Mouse (Mus musculus): ENCODE data around the gene Loxl1. TPM values are rescaled to one million over a fixed set of nuclear protein-coding genes. Genes with fewer than 3 reads are reported as not detected.

The Loxl1 gene
- 10 to 100 TPM; 19.1 to 28.7 TPM for total RNA-seq (2021)
- long read RNA-seq, experiment 1, transcript Loxl1-201 (7 exons, 3,297 nt) = major isoform, 6 of 10 reads
- long read RNA-seq, experiment 1, partial matches to known transcripts = 0 of 10 reads
- long read RNA-seq, experiment 1, other reads (novel, unspliced or antisense) = 4 of 10 reads
- long read RNA-seq, experiment 2, transcript Loxl1-201 (7 exons, 3,297 nt) = major isoform, 18 of 22 reads
- long read RNA-seq, experiment 2, partial matches to known transcripts = 4 of 22 reads
- long read RNA-seq, experiment 2, other reads (novel, unspliced or antisense) = 0 of 22 reads

DNA sequence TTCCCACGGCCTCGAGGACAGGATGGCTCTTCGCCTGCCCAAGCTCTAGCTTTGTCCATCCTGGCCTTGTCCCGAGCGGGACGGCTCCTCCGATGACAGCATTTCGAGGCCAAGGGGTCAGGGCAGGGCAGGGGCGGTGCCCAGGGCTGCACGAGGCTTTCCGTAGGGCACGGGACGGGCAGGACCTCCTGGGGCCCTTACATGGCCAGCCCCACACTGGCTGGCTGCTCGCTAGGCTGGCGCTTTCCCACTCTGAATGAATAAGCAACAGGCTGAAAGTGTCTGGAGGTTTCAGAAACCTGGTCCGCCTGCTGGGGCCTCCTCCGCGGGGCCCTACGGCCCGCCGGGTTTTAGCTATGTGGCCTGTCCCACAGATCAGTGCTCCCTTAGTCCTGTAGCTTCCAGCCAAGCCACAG, at the start of gene Loxl1:
TSS of gene Loxl1 (minus strand) at position 243 of the 416 bp plus-strand sequence.
- DNase-seq = peak; percentile 77

DNA sequence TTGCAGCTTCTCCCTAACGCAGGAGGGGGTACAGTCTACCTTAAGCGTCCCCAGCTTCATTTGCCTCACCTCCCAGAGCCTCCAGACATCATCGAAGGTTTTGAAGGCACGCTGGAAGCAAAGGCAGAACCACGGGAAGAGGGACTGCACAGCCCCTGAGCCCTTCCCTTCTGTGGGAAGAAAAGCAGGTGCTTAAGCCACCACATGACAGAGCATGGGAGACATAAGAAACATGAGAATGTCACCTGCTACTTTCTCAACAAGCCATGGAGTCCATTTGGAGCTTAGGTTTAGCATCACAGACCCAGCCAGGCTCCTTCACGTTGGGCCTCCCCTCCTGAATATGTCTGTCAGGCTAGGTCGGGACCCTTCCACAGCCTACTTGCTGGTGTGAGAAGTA, 49.0 kb upstream of the Loxl1 start:
- no peak for DNase-seq

DNA sequence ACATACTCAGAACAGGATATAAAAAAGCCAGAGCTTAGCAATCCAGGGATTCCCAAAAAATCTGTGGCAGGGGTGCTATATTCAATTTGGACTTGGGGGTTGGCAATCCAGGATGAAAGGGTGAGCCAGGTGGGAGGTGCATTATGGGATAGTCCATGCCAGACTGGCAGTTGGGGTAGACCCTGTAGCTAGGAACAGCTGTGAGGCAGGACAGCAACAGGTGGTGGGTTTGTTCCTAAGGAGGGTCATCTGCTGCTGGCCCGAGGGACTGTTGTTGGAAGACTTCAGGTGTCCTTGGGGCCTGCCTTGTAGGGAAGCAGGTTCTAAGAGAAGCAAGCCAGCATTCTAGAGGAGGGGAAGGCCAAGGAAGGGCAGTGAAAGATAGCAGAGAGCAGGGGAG, 48.4 kb upstream of the Loxl1 start:
- no peak for DNase-seq

DNA sequence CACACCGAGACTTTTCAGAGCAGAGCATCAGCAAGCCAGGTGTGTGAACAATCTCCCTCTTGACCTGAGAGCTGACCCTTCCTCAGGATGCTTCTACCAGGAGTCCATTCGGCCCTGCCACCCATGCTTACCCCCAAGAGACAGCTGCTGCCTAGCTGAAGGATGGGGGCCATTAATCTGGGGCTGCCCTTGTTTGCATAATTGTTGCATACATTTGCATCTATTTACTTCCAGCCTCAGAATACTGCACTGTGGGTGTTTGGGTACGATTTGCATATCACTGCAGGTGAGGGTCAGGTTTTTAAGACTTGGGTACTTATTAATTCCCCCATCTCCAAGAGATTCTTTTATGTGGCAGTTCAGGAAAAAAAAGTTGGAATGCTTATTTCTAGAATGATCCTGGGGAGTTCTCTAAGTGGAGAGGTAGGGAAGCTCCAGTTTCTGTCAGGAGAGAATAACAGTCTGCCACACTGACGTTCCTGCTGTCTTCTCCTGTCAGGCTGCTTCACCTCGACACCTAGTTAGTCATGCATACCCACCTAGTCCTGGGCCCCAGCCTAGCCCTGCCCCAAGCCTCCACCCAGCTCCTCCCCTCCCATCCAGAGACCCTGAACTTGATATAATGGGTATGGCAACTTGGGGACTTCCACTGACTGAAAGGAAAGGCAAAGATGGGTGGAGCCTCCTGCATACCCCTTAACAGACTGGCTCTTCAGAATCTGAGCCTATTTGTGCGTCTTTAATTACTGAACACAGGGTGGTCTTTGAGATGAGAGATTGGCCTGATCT, 42.5 kb upstream of the Loxl1 start:
- DNase-seq = no peak

DNA sequence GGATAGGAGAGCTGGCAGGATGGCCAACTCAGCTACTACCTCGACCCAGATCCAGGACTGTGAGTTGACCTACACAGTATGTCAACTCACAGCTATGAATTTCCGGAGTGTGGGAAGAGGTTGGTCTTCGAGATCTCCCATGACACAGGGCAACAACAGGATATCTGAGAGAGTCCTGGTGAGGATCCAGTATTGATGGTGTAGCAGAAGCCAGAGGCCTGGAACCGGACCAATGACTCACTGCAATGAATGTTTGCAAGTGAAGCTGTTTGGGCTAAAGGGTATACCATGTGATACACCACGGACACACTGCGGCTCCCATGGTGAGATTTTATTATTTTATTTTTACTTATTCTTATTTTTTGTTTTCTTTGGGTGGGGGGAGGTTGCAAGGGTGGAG, 41.7 kb upstream of the Loxl1 start:
- DNase-seq = no peak

DNA sequence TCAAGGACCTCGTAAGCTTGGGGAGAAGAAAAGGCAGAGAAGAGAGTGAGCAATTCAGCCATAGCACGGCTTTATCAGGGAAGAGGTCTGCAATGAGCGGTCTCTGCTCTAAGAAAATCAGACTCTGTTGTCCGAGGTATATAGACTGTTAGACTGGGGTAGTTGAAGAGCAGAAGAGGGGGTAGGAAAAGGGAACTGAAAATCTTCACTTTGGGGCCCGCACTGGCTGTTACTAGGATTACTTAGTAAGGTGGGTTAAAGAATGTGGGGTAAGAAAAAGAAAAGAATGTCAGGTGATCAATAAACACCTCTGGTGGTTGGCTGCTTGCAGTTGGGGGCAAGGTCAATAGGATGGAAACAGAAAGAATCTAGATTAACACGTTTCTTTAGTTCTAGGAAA, 40.2 kb upstream of the Loxl1 start:
- no peak for DNase-seq

DNA sequence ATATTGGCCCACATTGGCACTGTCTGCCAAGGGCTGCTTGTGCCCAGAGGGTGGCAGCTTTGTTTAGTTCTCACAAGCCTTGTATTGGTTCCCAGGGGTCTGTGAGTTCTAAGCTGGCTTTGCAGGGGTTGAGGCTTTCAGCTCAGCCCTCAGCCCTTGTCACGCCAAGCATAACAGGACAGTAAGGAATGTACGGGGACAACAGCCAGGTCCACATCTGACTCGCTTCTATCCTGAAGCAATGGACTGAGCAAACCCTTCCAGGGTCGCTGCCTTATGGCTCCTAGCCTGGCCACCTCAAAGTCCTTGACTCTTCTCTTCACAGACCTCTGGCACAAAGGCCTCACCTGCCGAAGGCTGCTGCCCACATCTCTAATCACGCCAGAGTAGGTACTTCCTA, 34.8 kb upstream of the Loxl1 start:
- DNase-seq = no peak

DNA sequence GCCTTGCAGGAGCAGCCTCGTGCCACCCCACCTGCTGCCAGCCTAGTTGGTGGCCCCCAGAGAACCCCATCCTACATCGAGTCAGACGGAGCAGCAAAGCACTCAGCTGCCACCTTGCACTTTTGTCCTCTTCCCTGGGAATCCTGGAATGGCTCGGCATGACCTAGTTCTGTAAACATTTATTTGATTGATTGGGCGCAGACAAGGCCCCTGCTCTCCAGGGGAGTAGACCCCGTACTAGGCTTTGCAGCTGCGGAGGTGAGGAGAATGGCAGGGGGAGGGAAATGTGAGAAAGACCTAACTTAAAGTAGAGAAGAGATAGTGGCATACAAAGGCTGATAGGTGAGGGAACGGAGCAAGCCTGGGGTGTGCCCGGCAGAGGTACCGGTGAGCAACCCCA, 33.5 kb upstream of the Loxl1 start:
- DNase-seq = no peak

DNA sequence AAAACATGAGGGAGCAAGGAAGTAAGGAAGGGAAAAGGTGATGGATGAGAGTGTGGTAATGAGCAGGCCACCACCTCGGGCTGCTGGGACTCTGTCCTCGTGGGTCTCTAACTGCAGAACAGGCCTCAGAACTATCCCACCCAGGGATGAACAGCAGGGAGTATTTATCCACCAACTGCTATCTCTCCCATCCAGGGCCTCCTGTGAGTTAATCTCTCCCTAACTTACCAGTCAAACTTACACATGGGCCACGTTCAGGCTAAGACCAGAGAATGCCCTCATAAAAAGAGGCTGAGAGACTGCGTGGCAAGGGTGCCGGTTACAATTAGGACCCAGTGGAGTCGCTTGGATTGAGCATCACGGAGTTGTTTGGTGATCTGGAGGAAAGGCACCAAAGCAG, 33.0 kb upstream of the Loxl1 start:
- DNase-seq = no peak

DNA sequence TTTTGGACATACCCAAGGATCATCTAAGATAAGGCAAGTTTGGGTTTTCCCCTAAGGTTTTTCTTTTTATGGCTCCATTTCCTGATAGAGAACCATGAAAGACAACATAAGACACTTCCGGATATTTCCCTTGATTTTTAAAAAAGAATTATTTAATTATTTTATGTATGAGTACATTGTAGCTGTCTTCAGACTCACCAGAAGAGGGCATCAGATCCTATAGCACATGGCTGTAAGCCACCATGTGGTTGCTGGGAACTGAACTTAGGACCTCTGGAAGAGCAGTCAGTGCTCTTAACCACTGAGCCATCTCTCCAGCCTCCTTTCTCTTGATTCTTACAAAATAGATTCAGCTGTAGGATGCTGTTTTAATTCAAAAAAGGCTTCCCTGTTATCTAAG, 28.8 kb upstream of the Loxl1 start:
- no peak for DNase-seq

DNA sequence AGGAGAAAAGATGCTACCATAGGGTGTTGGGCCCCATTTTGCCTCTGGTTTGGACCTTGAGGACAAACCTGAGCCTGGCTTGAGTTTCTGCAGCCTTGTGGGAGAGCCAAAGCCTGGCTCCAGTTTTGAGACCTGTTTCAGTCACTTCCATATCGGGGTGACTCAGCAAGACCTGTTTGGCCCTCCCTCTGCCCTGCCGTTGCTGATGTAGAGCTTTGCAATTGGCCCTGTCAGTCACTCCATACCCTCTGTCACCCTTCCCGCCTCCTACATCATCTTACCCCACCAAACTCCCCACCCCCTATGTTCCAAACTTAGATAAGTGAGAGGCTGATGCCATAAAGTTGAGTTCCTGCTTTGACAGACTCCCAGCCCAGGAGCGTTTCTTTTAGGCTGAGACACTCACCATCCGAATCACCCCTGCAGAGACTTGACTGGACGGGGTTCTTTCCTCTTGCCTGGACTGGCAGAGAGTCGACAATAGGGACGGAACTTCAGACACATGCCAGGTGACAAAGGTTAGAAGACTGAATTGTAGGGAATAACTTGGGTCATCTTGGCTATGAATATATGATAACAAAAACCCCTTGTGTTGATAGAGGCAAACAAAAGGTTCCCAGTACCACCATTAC, 23.8 kb upstream of the Loxl1 start:
- no peak for DNase-seq

DNA sequence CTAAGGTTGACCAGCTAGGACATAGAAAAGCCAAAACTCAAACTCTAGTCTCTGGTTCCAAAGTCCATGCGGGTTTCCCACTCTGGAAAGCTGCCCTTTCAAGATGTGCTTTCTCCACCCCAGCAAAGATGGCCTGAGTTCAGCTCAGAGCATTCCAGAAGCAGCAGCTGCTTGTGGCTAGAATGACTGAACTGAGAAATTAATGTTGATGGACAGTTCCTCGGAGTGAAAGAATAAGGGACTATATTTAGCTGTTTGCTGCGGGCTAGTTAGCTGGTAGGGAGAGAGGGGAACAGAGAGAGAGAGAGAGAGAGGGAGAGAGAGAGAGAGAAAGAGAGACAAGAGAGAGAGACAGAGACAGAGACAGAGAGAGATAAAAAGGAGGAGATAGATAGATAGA, 18.3 kb upstream of the Loxl1 start:
- DNase-seq = no peak

DNA sequence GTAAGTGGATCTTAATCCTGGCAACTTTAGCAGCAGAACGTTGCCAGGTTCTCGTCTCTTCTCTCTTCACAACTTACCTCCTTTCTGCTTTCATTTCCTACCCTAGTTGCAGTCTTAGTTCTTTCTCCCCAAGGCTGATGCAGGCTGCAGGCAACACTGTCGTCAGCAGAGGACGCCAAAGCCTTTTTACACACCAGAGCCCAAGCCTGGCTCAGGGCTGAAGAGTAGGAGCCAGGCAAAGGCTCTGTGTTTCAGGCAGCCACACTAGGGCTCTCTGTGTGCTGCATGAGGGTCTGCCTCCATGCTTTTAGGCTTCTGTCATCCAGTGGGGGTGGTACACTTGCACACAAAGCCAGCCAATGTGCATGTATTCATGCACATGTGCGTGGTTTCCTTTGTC, 17.3 kb upstream of the Loxl1 start:
- DNase-seq = no peak

DNA sequence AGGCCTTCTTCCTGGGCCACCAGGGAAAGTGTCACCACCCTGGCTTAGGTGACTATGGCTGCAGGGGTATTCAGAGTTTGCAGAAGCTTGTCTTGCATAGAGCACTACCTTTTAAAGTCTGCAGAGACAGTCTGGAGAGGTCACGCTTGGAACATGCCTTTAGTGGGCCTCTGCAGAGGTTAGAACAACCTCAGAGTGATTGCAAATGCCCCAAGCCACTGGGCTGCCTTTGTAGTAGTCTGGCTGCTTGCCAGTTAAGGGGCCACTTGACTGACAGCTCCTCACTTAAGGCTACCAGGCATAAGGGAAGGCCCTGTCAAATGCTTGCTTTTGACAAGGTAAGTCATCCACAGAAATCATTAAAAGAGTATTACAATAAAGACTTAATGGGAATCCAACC, 14.4 kb upstream of the Loxl1 start:
- DNase-seq = no peak

DNA sequence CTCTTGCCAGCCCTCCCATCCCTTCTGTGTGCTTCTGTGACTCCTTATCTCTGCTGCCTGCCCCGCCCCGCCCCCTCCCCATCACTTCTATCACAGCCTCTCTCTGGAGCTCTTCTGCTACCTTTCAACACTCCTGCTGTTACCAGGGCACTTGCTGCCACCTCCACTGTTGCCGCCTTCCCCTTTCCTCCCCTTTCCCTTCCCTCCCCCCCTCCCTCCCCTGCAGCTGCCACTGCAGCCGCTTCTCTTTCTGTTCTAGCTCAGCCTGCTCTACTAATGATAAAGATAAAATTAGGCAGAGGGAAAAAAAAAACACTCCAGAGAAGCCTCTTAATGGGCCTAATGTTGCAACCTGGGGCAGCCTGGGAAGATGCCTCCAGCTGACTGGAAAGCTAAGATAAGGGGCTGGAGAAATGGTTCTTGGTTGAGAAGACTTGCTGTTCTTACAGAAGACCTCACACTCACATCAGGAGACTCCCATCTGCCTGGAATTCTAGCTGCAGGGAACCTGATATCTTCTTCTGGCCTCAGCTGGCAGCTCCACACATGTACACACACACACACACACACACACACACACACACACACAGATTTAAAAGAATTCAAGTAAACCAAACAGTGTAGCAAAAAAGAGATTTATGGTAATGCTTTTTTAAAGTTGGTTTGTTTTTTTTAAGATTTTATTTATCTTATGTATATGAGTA, 13.6 kb upstream of the Loxl1 start:
- no peak for DNase-seq

DNA sequence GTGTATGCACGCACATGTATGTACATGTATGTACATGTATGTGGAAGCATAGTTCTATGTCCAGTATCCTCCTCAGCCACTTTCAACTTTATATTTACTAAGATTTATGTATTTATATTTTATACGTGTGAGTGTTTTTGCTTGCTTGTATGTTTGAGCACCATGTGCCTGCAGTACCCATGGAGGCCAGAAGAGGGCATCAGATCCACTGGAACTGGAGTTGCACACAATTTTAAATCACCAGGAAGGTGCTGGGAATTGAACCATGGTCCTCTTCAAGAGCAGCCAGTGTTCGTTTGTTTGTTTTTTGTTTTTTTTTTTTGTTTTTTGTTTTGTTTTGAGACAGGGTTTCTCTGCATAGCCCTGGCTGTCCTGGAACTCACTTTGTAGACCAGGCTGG, 8.7 kb upstream of the Loxl1 start:
- DNase-seq = no peak

DNA sequence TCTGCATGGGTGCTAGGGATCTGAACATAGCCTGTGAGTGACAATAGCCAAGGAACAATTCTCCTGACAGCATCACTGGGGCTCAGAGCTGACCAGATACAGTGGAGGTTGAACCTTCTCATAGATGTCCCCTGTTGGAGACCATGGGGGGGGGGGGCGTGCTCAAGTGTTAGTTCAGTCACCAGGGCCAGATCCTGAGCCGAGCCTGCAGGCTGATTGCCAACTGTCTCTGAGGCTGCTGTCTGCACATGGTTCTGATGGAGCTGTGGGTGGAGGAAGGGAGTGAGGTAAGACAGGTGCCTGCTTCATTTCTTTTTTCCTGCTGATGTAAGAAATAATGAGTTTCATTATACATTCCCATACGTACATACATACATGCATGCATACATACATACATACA, 5.3 kb upstream of the Loxl1 start:
- DNase-seq = no peak

DNA sequence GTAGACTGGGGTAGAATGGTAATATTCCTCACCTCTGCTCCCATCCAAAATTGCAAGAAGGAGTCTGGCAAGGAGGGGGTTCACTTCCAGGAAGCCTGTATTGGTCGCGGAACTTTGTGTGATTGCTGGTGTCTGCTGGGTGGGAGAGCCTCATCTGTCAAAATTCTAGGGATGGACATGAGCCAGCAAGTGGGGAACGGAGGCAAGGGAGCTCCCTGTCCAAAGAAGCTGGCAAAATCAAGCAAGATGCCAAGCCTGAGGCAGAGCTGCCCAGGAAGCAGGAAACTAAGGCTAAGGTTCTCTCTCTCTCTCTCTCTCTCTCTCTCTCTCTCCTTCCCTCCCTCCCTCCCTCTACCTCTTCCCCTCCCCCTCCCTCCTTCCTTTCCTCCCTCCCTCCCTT, 4.4 kb upstream of the Loxl1 start:
- no peak for DNase-seq

DNA sequence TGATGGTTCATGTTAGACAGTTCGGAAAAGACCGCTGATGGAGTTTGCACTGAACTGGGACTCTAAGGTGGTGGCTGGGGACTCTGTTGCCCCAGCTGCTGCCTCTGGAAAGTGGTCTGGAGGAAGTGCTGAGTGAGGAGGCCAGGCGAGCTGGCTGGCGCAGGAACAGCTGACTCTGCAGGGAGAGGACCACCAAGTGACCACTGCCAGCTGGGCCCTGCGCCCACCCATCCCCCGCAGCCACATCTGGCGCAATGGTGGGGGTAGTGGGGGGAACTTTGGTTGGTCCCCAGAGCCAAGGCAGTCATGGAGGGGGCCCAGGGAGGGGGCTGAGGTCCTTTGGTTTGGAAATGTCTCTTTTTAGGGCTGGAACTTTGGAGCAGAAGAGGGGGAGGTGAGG, 3.8 kb upstream of the Loxl1 start:
- no peak for DNase-seq

DNA sequence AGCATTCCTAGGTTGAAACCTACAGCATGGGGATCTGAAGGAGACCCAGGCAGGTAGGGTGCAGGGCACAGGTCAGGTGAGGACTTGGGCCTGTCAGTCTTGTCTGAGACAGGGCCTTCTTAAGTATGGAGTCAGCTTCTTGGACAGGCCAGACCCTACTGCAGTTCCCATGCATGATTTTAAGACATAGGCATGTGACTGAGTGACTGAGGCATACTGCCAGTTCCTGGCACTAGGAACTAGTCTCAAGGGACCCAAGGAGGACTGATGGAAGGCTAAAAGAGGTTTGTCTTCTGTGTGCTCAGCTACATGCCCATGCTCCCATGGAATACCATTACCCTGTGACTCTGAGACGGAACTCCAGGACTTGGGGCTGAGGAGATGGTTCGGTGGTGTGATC, 2.9 kb upstream of the Loxl1 start:
- no peak for DNase-seq

DNA sequence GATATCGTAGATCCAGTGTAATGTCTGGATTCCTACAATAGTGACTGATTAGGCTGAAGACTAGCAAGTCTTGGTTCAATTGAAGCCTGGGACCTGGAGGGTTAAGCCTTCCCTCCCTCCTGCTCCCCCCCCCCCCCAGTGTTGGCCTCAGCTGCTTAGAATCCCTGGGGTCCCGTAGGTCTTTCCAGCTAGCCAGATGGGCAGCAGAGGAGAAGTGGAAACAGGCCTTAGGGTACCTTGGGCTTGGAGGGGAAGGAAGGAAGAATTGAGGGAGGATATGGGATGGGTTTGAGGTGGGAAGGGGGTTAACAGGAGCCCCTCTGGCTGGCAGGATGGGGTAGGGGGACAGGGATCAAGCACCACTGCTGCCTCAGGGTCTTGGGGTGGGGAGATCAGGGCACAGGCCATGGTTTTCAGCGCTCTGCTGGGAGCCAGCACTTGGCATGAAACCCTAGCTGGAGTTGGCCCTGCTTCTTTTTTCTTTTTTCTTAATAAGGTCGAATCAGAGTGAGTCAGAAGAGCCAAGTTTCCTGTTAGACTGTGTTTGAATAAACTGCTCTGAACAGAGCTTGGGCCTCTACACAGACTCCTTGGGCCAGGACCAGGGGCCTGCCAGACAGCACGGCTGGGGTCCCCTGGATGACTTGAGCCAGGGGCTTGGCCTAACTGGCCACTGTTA, 1.8 kb upstream of the Loxl1 start:
- peak; percentile 62 for DNase-seq

DNA sequence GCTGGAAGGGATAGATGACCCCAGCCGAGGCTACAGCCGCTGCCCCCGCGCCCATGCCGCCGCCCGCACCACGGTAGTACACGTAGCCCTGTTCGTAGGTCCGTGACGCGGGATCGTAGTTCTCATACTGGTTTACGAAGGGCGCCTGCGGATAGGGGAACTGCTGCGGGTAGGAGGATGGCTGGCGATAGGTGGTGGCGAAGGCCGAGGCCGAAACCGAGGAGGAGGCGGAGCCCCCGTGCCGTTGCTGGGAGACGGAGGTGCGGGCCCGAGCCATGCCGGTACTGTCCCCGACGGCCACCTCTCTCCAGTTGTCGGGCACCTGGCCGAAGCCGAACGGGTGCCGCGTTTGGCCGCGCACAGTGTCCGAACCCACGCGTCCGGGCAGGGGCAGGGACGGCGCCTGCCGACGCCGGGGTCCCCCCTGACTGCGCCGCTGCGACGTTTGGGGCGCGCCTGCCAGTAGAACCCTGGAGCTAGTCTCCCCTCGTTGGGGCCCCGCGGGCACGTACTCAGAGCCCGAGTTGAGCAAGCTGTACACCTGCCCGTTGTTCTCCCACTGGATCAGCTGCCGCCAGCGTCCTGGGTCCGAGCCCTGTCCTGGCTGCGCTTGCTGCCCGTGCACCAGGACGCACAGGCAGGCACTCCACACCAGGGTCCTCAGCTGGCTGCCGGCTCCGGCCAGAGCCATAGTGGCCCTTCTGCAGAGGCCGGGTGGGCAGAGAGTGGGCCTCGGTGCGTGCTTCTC, 616 bp downstream of the Loxl1 start:
- no peak for DNase-seq

Data from gastrocnemius, postnatal 25 days (tissue).